Mouse (Mus musculus) 3T3-L1 (cell line): ENCODE results near the gene Tktl1.
"Not testable (repeated sequence)": the region's sequence is repeated elsewhere in the genome, so short reads cannot be mapped to it uniquely, and the experiment has no call there.

Experiments
- DNase-seq: peaks from one replicate; pipeline ENCODE4 v3.0.0-alpha.2; 2015; ENCODE audit warnings: low read depth, low spot score

The Tktl1 gene

GRCm38 (mm10) chrX:74176959-74177358 lies at the start of gene Tktl1:
Gene Tktl1, plus strand, starts transcription at chrX:74177259.
- DNase-seq: no peak

- not testable (repeated sequence) for DNase-seq
Measured at GRCm38 (mm10) chrX:74135263-74135662, 41.8 kb upstream of the Tktl1 start, which contains the start of gene Mecp2. Gene Mecp2, minus strand, starts transcription at chrX:74135363.

- DNase-seq: no peak
Measured at GRCm38 (mm10) chrX:74167738-74168137, 9.3 kb upstream of the Tktl1 start, which contains the start of gene Tex28. Gene Tex28, minus strand, starts transcription at chrX:74167838.

DNA sequence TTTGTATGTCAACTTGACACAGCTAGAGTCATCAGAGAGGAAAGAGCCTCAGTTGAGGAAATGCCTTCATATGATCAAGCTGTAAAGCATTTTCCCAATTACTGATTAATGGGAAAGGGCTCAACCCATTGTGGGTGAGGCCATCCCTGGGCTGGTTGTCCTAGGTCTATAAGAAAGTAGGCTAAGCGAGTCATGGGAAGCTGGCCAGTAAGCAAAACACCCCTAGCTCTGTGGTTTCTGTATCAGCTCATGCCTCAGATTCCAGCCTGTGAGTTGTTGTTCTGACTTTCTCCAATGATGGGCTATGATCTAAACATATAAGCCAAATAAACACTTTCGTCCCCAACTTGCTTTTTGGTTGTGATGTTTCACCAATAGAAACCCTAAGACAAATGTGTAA lies 26.5 kb downstream of the Tktl1 start:
- DNase-seq: peak; percentile 68

DNA sequence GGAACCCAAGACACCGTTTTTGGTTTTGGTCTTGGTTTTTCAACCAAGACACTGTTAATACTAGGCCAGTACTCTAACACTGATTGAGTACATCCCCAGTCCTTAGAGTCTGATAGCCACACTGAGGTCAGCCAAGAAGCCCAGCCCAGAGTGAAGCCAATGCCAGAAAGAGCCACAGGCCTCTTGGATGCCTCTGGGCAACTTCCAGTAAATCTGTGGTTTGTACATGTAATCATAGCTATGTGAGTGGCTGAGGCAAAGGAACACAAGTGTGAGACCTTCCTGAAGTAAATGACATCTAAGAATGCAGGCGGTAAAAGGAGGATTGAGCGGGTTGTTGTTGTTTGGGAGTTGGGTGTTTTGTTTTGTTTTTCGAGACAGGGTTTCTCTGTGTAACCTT lies 41.4 kb downstream of the Tktl1 start:
- peak; percentile 90 for DNase-seq

DNA sequence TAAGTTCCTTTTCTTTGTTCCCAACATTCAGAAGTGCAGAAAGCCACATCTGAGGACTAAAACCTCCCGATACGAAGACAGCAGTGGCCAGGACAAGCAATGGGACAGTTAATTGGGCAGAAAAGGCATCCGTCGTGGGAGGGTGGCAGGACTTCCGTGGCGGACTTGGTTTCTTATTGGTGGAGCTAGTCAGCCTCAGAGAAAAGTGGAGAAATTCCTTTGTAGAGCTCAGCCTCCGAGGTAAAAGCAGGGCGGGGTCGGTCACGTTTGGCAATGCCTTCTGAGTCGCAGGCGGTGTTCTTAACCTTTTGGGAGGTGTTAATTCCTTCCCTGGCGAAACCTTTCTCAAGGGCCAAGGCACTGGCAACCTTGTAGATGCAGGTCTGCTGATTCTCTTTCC lies 42.4 kb downstream of the Tktl1 start:
- peak; percentile 34 for DNase-seq

- DNase-seq: not testable (repeated sequence)
Measured at GRCm38 (mm10) chrX:74220099-74220498, 43.0 kb downstream of the Tktl1 start.

- DNase-seq: no peak
Measured at GRCm38 (mm10) chrX:74230038-74230437, 53.0 kb downstream of the Tktl1 start.

- no peak for DNase-seq
Measured at GRCm38 (mm10) chrX:74233196-74233595, 56.1 kb downstream of the Tktl1 start.

- no peak for DNase-seq
Measured at GRCm38 (mm10) chrX:74240332-74240731, 63.3 kb downstream of the Tktl1 start.

GRCm38 (mm10) chrX:74243396-74243795 lies 66.3 kb downstream of the Tktl1 start:
- no peak for DNase-seq

- peak; percentile 69 for DNase-seq
Measured at GRCm38 (mm10) chrX:74243807-74244206, 66.7 kb downstream of the Tktl1 start.

DNA sequence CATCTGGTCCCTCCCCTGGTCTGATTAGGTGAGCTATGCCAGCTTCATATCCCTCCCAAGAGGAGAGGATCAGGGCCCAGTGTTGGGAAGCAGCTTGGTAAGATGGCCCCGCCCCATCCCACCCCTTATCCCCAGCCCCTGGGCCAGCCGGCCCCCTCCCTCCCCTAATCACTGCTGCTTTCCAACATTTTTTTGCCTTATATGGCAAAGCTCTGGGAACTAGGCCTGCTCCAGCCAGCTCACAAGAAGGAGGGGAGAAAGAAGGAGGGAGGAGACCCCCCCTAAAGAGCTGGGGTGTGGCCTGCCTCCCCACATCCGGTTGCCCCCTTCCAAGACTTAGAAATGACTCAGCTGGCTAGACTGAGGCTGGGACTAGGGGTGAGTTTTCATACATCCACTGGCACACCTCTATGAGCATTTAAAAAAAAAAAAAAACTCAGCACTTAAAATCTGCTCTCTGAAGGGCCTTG lies 67.6 kb downstream of the Tktl1 start:
- peak; percentile 91 for DNase-seq

DNA sequence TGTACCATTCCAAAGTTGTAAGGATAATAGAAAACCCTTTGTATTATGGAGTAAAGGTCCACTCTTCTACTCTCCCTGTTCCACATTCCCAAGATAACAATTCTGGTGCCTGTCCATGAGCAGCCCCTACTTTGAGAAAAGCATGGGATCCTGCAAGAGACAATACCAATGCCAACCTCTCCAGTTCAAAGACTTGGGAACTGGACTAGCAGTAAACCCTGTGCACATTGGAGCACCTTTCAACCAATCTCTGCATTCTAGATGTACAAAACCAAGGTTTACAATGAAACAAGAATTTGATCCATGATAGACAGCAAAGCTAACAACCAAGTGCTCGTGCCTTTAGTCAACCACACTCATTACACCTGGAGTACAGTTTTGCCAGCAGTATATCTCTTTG lies 68.0 kb downstream of the Tktl1 start:
- no peak for DNase-seq

DNA sequence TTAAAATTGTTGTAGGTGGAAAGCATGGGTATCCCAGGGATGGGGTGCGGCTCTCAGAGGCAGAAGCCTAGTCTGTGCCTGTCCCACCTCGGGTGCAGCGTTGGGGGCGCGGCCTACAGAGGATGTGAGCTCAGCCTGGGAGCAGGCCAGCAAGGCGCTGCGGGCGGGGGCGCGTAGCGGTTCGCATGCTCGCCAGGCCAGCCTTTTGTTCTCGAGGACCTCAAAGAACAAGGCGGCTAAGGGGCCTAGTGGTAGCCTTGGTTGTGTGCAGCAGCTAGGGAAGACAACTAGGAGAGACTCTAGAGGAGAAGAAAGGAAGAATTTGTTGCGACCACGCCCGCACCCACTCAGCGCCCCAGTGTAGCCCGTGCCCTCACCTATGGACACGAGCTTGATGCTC lies 68.6 kb downstream of the Tktl1 start:
- DNase-seq: peak; percentile 83

- peak; percentile 93 for DNase-seq
Measured at GRCm38 (mm10) chrX:74246213-74246681, 69.2 kb downstream of the Tktl1 start.

- peak; percentile 63 for DNase-seq
Measured at GRCm38 (mm10) chrX:74246693-74247092, 69.6 kb downstream of the Tktl1 start.

- peak; percentile 84 for DNase-seq
Measured at GRCm38 (mm10) chrX:74248651-74249050, 71.6 kb downstream of the Tktl1 start.

GRCm38 (mm10) chrX:74249615-74250014 lies 72.6 kb downstream of the Tktl1 start, which contains the start of gene Flna:
Gene Flna, minus strand, starts transcription at chrX:74249820.
- DNase-seq: peak; percentile 35

GRCm38 (mm10) chrX:74254153-74254887 lies 77.3 kb downstream of the Tktl1 start, which contains the start of gene Emd:
Gene Emd, plus strand, starts transcription at chrX:74254687.
- DNase-seq: peak; percentile 98

DNA sequence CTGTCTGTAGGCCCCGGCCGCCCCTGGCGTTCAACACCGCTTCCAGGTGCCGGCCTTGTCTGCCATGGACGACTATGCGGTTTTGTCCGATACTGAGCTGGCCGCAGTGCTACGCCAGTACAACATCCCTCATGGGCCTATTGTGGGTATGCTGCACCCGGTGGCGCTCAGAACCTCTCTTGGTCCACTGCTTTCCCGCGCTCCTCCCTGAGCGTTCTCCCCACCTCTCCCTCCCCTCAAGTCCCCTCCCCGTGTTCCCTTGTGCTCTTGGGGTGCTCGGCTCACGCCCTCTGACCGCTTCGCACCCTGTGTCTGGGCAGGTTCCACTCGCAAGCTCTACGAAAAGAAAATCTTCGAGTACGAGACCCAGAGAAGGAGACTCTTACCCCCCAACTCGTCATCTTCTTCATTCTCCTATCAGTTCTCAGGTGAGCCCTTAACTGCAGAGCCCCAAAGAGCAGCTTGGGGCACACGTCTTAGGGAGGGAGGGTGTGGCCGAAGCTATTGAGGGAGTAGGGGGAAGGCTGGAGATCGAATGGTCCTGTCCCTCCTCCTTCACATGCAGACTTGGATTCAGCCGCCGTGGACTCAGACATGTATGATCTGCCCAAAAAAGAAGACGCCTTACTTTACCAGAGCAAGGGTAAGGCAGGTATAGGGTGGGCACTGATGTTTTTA lies 78.0 kb downstream of the Tktl1 start:
- DNase-seq: no peak

DNA sequence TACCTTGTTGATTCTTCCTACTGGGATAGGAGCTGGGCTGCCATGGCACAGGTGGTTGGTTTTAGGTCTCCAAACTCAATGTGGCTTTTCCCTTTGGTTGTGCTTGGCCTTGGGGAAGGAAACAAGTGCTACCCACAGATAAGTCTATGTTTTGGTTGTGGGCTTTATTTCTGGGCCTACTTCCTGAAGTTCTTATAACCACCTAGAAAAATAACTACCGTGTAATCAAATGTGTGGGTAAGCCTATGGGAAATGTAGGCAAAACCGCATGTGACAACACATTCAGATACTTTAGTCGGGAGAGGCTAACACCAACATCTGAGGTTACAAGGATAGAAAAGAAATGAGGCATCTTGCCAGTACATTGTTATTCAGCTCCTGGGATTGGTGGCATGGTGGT lies 80.7 kb downstream of the Tktl1 start:
- no peak for DNase-seq
